Mouse (Mus musculus) T-helper 17 cell (primary cell): ENCODE results near the gene Ugdh.

Source experiments
- in situ Hi-C, 2 experiments: fragments of 300-600 bp; cut with MboI, MseI; formaldehyde crosslinking; loops; 1 replicate in 1 of 2; 2 replicates in 1 of 2; pipeline ENCODE4 v1.15.1; 2025; ENCODE audit warnings: high pct_unique_total_duplicates in 2 of 2

The Ugdh gene

DNA sequence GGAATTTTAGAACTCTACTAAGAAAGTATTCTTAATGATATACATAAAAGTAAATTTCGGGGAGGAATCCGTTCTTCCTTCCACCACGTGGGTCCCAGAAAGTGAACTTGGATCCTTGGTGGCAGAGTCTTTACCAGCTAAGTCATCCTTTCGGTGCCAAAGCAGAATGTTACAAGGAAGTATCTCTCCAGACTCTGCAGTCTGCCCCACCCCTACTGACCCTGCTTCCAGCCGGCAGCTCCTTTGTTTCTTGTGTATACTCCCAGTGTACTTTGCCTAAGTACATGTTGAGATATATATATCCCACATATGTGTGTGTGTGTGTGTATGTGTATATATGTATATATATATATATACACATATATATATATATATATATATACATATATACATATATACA, 6.3 kb downstream of the Ugdh start:
- in situ Hi-C loops, result no loop called here

DNA sequence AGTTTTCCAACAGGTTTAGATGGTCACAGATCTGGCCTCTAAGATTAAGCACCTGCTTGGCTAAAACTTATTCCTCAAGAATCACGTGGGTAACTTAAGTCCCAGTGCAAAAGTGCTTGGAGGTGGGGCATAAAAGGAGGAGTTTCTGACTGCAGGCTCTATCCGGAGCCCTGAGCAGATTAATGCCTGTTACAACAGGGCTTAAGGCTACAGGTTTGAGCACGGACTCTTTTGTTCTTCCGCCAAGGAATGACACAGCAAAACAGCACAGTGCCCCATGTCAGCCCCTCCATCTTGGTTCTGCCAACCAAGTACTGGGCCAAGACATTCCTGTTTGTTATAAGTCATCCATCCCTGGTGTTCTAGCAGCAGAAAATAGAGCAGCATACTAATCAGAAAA, 7.4 kb downstream of the Ugdh start:
- in situ Hi-C loops, result no loop called here

DNA sequence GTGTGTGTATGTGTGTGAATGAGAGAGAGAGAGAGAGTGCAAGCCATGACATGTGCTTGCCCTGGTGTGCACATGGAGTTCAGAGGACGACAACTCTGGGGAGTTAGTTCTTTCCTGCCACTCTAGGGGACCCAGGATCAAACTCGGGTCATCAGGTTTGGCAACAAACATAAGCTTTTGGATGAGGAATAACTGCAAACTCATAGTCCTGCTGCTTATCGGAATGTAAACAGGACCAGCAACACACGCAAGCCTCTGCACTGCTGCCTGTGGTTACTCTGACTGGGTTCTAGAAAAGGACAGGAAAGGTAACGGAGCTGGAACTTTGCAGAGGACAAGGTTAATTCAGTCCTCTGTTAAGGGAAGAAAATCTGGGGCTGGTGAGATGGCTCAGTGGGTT, 10.5 kb downstream of the Ugdh start:
- in situ Hi-C loops, result no loop called here

DNA sequence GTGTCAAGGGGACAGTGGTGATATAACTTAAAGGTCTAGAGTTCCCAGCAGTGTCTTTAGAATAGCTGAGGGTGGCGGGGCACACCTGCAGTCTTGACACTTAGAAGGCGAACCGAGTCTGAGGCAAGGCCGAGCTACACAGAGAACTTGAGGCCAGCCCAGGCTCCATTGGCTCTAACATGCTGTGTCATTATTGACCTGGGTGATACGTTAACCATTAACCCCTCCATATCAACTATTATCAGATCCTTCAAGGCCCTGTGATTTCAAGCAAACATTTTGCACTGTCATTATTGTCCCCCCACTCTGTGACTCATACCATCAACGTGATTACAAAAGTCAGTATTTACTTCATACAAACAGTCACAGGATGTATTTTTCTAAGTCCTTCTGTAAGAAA, 11.5 kb downstream of the Ugdh start:
- in situ Hi-C loops, result no loop called here

DNA sequence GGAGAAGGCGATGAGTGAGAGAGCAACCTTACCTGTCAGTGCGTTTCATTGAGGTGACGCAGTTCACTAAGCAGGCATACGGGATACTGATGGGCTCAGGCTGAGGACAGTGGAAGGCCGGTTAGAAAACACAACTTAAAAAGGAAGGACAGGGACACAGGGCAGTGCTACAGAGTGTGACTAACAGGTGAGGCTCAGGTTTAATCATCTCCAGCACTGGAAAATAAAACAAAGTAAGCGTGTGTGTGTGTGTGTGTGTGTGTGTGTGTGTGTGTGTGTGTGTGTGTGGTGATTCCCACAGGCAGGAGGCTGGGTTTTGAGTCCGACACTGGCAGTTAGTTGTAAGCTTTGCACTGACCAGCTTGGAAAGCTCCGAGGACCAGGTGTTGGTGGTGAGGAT, 12.9 kb downstream of the Ugdh start:
- in situ Hi-C loops, result no loop called here

DNA sequence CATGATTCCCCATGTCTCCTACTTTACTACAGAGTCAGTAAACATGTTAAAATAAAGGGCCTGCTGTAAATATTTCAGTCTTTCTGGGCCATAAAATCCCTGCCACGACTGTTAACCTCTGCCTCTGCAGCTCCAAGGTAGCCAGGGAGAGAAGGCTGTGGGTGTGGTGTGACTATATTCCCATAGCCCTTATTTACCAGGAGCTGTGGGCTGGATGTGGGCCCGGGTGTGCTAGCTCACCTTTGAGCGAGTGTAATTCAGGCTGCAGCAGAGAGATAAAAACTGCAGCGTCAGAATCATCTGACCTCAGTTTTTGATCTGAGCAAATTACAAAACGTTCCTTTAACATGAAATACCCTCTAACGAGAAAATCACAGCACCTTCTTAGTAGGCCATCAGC, 14.9 kb downstream of the Ugdh start:
- in situ Hi-C loops, result no loop called here

DNA sequence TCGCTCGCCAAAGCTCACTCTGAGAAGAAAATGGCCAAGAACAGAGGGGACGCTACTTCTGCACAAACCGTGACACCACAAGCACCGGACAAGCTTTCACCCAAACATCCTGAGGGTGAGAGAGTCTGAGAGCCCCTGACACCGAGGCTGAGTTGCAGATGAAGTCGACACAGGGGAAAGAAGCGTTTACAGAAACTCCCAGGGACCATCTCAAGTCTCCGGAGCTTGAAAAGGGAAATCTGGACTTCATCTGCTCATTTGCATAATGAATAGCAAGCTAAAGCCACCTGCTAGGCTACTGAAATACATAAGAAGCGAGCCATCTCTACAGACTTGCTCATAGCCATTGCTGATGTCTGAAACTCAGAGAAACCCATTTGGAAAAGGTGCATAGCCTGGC, 16.6 kb downstream of the Ugdh start:
- in situ Hi-C loops, result no loop called here

DNA sequence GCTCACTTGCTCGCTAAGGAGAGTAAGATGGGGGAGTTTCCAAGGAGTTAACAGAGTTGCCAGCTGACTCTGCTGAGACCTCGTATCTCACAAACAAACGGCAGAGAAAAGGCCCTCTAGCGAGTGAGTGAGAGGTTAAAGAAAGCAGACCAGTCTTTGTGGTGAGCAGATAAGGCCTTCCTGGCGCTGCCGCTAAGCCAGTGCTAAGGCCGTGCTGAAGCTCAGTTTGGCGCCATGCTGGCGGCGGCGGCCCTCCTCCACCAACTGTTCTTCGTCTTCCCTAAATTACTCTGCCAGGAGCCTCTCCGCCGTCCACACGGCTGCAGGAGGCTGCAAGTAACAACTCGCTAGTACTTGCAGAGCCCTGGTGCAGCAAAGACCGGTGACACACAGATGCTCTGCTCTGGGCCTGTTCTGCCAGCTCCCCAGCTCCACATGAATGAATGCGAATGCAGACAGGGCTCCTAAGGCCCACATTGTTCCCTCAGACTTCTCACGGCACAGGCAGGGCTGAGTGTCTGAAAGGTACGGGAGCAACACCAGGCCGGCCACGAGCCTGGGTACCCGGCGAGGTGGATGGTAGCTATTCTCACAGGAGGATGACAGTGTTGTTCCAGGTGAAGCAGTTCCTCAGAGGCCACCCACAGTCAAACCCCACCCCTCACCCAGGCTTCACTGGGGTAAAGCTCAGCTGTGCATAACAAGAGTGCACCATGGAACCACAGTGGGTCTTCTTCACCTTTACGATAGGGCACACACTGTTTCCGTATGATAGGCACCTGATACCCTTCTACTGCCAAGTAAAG, 19.9 kb downstream of the Ugdh start:
- in situ Hi-C loops, result no loop called here

DNA sequence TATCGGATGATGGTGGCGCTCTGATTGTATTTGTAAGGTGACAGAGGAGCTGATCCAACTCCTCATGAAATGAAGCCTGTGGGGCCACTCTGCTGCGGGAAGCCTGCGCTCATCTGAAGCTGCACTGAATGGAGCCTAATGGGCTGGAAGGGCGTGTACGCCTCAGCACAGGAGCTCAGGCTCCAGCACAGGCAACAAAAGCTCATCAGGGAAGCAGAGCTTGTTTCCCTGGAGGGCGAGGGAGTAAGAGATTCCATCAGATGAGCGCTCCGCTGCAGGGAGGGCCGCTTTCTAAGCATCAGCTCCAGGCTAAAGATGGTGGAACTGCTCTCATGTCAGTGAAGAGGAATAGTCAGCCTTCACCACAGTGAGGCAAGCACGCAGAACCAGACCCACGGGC, 27.8 kb downstream of the Ugdh start:
- in situ Hi-C loops, result no loop called here

DNA sequence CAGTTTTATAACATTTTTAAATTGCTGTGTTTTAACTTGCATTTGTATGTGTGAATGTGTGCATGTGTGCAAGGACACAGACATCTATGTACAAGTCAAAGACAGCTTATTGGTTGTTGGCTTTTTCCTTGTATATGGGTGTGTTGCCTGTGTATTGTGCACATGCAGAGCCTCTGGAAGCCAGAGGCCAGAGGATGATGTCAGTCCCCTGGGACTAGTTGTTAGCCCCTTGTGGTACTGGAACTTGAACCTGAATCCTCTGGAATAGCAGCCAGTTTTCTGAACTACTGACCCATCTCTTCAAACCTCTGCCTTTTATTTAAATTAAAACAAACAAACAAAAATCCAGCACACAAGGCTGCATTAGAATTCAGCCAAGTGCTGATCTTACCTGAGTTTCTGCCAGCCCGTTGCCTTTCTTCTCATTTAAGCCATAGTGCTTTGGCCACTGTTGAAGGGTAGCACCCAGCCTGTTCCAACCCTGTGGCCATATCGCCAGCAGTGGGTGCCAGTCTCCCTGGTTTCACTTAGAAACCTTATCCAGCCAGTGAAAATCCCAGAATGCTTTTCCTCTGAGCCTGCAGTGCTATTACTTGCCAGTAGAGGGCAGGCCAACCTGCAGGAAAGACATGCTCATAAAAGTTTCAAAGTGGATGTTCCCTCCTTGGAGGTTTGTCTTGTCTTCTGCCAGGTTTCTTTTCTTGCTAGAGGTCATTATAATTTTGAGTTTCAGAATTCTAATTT, 34.3 kb downstream of the Ugdh start:
- in situ Hi-C loops, result no loop called here

DNA sequence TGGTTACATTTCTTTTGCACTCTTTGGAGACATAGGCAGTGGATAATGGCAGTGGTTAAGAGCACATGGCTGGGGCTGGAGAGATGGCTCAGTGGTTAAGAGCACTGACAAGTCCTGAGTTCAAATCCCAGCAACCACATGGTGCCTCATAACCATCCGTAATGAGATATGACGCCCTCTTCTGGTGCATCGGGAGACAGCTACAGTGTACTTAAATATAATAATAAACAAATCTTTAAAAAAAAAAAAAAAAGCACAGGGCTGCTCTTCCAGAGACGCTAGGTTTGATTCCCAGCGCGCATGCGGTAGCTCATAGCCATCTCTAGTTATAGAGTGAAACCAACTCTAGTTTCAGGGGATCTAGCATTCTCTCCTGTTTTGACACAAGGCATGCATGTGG, 41.3 kb downstream of the Ugdh start:
- in situ Hi-C loops, result no loop called here

DNA sequence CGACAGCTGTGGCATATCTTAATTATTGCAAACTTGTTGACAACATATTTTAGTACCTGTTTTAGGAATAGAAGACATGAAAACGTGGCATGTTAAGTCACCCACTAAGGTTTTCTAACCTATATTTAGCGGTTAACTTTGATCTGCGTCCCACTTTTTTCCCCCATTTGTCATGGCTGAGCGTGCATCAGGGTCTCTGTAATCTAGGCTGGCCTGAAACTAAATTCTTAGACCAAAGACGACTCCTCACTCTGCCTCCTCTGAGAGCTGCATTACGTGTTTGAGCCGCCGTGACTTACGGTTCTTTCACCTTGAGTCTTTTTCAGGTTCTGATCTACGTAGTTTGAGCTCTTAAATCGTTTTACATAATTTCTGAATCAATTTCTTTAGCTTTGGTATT, 44.0 kb downstream of the Ugdh start:
- in situ Hi-C loops, result no loop called here

DNA sequence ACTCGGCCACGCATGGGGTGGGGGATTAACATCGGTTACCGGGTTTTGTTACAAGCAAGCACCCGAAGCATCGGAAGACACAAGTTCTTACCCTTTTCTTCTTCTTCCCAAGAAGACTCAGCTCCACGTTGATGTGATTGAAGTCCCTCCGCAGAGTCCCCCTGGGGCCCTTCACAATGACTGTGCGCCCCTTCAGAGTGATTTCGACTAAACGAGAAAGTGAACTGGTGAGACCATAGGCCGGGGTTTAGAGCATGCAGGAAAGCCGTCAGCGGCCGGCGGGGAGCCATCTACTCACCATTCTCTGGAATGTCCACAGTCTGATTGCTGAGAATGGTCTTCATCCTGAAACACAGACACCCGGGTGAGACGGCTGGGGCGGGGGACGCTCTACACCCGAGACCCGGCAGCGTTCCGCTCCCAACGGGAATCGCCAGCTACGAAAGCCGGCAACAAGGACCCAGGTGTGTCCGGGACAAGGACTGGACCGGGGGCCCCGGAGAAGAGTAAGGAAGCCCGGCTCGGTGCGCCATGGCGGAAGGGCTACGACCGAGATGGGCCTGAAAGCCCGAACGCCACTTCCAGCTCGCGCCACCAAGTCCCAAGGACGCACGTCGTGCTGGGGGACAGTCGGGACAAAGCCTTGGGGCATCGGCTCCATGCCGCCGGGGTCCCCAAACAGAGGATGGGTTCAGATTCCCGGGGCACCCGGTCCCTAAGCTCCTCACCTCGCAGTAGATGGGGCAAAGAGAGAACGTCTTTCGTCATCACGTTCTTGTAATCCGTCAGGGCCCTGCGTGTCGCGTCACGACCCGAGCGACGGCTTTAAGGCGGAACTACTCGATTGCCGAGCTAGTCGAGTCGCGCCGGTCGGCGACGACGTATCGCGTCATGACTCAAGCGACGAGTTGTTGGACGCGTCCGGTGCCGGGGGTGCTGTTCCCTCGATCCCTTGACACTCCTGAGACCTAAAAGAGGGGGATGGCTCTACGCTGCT, 44.8 kb downstream of the Ugdh start, which contains the start of the genes Rpl9 and Lias:
Gene Rpl9 (minus strand): TSS at position 797 of the 997 bp plus-strand sequence.
Gene Lias (plus strand): TSS at position 850 of the 997 bp plus-strand sequence.
- in situ Hi-C loops, result no loop called here

DNA sequence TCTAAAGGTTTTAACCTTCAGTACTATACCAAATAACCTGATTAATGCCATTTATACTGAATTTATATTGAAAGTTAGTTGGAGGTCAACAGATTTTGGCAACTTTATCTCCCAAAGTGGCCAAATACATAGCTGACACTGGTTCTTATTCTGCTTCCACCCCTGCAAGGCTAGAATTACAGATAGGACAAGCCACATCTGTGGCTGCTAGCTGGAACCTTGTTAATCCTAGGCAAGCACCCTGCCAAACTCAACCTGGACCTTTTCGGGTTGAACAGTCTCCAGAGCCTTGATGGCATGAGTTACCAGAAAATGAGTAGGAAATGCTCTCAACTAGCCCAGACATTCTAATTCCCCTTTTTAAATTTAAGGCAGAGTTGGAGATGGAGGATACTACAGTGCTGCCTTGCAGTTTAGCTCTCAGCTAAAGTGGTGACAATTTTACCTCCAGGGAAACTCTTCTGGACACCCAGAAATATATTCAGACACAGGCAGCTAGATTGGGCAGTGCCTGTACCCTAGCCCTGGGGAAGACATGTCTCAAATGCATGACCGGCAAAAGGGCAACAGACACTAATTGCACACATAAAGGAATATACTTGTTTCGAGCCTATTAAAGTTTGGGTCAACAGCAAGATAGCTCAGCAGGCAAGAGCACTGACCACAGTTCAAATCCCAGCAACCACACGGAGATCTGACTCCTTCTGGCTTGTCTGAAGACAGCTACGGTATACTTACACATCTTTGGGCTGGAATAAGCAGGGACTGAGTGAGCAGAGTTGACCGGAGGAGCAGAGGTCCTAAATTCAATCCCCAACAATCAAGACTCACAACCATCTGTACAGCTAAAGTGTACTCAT, 48.5 kb downstream of the Ugdh start:
- in situ Hi-C loops, result no loop called here

DNA sequence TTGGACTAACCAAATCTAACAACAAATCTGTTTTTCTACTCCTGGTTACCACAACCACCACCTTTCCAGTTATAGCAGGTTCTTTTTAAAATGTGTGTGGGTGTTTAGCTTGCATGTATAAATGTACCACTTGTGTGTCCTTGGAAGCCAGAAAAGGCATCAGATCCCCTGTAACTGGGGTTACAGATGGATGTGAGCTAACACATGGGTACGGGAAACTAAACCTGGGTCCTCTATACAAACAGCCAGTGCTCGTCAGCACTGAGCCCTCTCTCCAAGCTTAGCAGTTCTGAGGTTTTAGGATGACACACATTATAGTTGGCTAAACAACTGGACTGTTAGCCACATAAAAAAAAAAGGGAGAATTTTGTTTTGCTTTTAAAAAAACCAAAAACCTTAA, 50.0 kb downstream of the Ugdh start:
- in situ Hi-C loops, result no loop called here

DNA sequence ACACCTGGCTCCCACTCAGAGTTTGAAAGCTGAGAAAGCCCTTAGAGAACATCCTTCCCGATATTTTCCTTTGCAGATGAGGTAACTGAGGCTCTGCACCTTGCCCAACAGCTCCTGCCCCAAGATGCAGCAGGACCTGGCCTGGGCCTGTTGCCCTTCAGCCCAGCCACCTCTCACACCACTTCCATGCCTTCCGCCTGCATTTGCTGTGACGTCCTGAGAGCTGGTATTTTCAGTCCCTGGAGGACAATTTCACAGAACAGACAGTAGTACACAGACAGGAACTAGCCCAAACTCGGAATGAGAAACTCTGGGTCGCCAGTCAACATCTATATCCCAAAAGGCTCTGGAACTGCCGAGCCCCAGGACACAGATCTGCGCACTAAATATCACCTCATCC, 61.0 kb downstream of the Ugdh start:
- in situ Hi-C loops, result no loop called here

DNA sequence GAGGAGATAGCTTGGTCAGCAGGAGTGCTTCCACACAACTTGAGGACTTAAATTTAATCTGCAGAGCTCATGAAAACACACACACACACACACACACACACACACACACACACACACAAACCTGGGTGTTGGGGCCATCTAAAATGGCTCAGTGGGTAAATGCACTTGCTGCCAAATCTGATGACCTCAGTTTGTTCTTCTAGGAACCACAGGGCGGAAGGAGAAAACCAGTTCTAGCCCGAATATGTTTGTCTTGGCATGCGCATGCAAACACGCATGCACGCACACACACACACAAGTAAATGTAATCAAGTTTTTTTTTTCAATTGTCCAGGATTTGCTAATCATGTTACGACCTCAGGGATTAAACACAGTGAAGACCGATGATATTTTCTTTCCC, 64.2 kb downstream of the Ugdh start:
- in situ Hi-C loops, result no loop called here

DNA sequence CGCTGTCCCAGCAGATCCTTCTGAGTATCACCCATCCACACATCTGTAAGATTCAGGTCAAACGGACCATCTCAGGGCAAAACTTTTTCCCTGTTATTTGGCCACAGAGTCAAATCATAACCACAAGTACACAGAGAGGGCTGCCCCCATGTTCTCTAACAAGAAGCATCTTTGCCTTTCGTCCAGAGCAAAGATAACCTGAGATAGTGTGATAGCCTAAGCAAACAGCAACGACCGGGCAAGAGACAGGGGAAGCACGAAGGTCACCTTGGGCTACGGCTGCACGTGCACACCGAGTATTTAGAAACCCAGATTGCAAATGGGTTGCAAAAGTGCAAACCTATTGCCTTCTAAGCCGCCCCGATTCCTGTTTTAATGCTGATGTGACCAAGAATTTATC, 67.9 kb downstream of the Ugdh start:
- in situ Hi-C loops, result loop anchor here in 1 of 2 experiments (5.0 kb wide), 1 partner anchor 61 kb away; no protein-coding TSS in a partner anchor
